In genomic region chr7:49029282-49030012, GRCm38 (mm10) we compare ENCODE assay signal across 18 mouse cellular contexts.
A peak's percentile ranks its signal among the peaks of the same experiment; 100 is the strongest.
DNase-seq lines count a peak whose midpoint lies in the region; ATAC-seq lines count a peak whose summit lies in the region.
"Had no signal": no experiment of that assay in that cellular context is flagged by ENCODE, and none has a peak within 500 bp of the region (broad histone marks: within the 10 kb centered on the region; RNA-seq: fewer than 3 reads in every experiment).

No protein-coding gene starts in this region.

- H3K9ac ChIP-seq in kidney, embryonic 16.5 days (replicated peaks; ENCODE audit: low read length) = no peak overlapping the region
- no peak overlapping the region for H3K9ac ChIP-seq in hindbrain, embryonic 14.5 days
- no peak overlapping the region for H3K9ac ChIP-seq in neural tube, embryonic 14.5 days (replicated peaks; ENCODE audit: low read depth, low read length)
- H3K9ac ChIP-seq: embryonic facial prominence, embryonic 15.5 days; heart, embryonic 15.5 days; limb, embryonic 13.5 days; stomach, embryonic 15.5 days had no signal

- no peaks in the 10 kb centered on the region for H3K4me1 ChIP-seq in kidney, embryonic 16.5 days (ENCODE audit: insufficient read depth, low read length)
- H3K4me1 ChIP-seq in hindbrain, embryonic 14.5 days (replicated peaks; ENCODE audit: control insufficient read depth, insufficient read depth, low read length) = peaks cover 15% of the 10 kb centered on the region; the same call in 1 of the 2 replicates
- no peaks in the 10 kb centered on the region; the same call in 1 of the 2 replicates for H3K4me1 ChIP-seq in neural tube, embryonic 14.5 days (ENCODE audit: control insufficient read depth, insufficient read depth, low read length)
- H3K4me1 ChIP-seq: embryonic facial prominence, embryonic 15.5 days; stomach, embryonic 15.5 days had no signal

- no peaks in the 10 kb centered on the region for H3K27me3 ChIP-seq in kidney, embryonic 16.5 days (ENCODE audit: insufficient read depth, low read length)
- H3K27me3 ChIP-seq in hindbrain, embryonic 14.5 days (ENCODE audit: control insufficient read depth, insufficient read depth, low read length) = no peaks in the 10 kb centered on the region
- no peaks in the 10 kb centered on the region for H3K27me3 ChIP-seq in neural tube, embryonic 14.5 days (ENCODE audit: control insufficient read depth, insufficient read depth, low read length)
- H3K27me3 ChIP-seq: embryonic facial prominence, embryonic 15.5 days; heart, embryonic 15.5 days; limb, embryonic 13.5 days; stomach, embryonic 15.5 days had no signal

- H3K27ac ChIP-seq in kidney, embryonic 16.5 days (ENCODE audit: low read length) = no peak overlapping the region
- no peak overlapping the region for H3K27ac ChIP-seq in hindbrain, embryonic 14.5 days
- no peak overlapping the region for H3K27ac ChIP-seq in neural tube, embryonic 14.5 days (ENCODE audit: low read depth, low read length)
- H3K27ac ChIP-seq: embryonic facial prominence, embryonic 15.5 days; heart, embryonic 15.5 days; limb, embryonic 13.5 days; stomach, embryonic 15.5 days had no signal

- no peaks in the 10 kb centered on the region for H3K36me3 ChIP-seq in kidney, embryonic 16.5 days (ENCODE audit: insufficient read depth, low read length)
- H3K36me3 ChIP-seq in hindbrain, embryonic 14.5 days (replicated peaks; ENCODE audit: control insufficient read depth, insufficient read depth) = no peaks in the 10 kb centered on the region
- H3K36me3 ChIP-seq in neural tube, embryonic 14.5 days (ENCODE audit: control insufficient read depth, insufficient read depth, low read length) = no peaks in the 10 kb centered on the region
- H3K36me3 ChIP-seq: embryonic facial prominence, embryonic 15.5 days; heart, embryonic 15.5 days; limb, embryonic 13.5 days; stomach, embryonic 15.5 days had no signal

- peak; percentile 51; the same call in 1 of the 2 replicates for ATAC-seq in kidney, embryonic 16.5 days (ENCODE audit: low FRiP score, low TSS enrichment)
- ATAC-seq in hindbrain, embryonic 14.5 days (ENCODE audit: low FRiP score) = peak; percentile 64; the same call in 1 of the 2 replicates
- ATAC-seq in neural tube, embryonic 14.5 days (ENCODE audit: low read depth) = peak; percentile 65; the same call in 1 of the 2 replicates
- no peak for ATAC-seq in megakaryocyte progenitor cell, adult 5-6 weeks (replicated peaks; ENCODE audit: poor library complexity)
- ATAC-seq in granulocyte monocyte progenitor cell, adult 5-6 weeks (replicated peaks; ENCODE audit: poor library complexity, severe bottlenecking) = no peak
- ATAC-seq: forebrain, embryonic 16.5 days; intestine, embryonic 16.5 days had no signal

- 44% methylated on average over 10 of the region's 10 CpGs for WGBS in kidney, embryonic 16.5 days
- 42% methylated on average over 10 of the region's 10 CpGs for WGBS in hindbrain, embryonic 14.5 days
- WGBS in neural tube, embryonic 14.5 days = 47% methylated on average over 10 of the region's 10 CpGs

- no peak overlapping the region for H3K4me2 ChIP-seq in kidney, embryonic 16.5 days (replicated peaks; ENCODE audit: low read depth, low read length)
- H3K4me2 ChIP-seq in hindbrain, embryonic 14.5 days (replicated peaks) = no peak overlapping the region
- no peak overlapping the region for H3K4me2 ChIP-seq in neural tube, embryonic 14.5 days (ENCODE audit: low read depth, low read length)
- H3K4me2 ChIP-seq: embryonic facial prominence, embryonic 15.5 days; heart, embryonic 15.5 days; limb, embryonic 13.5 days; stomach, embryonic 15.5 days had no signal

- no peaks in the 10 kb centered on the region for H3K9me3 ChIP-seq in kidney, embryonic 16.5 days (ENCODE audit: low read length)
- no peaks in the 10 kb centered on the region for H3K9me3 ChIP-seq in hindbrain, embryonic 14.5 days (ENCODE audit: control insufficient read depth, low read length)
- H3K9me3 ChIP-seq in neural tube, embryonic 14.5 days (ENCODE audit: control insufficient read depth, low read length) = no peaks in the 10 kb centered on the region
- H3K9me3 ChIP-seq: embryonic facial prominence, embryonic 15.5 days; heart, embryonic 15.5 days; limb, embryonic 13.5 days; stomach, embryonic 15.5 days had no signal

- no peak overlapping the region for H3K4me3 ChIP-seq in kidney, embryonic 16.5 days (ENCODE audit: low read length)
- H3K4me3 ChIP-seq in hindbrain, embryonic 14.5 days (replicated peaks; ENCODE audit: low read length) = no peak overlapping the region
- no peak overlapping the region for H3K4me3 ChIP-seq in neural tube, embryonic 14.5 days (ENCODE audit: low read depth, low read length)
- H3K4me3 ChIP-seq: embryonic facial prominence, embryonic 15.5 days; heart, embryonic 15.5 days; limb, embryonic 13.5 days; stomach, embryonic 15.5 days had no signal

- DNase-seq in embryo, embryonic 10 days (ENCODE audit: low spot score) = peak; percentile 10
- DNase-seq in embryo, embryonic 9.5 days (ENCODE audit: extremely low spot score) = no peak
- no peak for DNase-seq in kidney, postnatal 36 days
- DNase-seq in hindbrain, embryonic 14.5 days (ENCODE audit: low spot score) = no peak
- DNase-seq: adrenal gland, adult 2 months; gastrocnemius, postnatal 36 days; kidney, postnatal 25 days; thymus, postnatal 25 days had no signal

Comparison
In these comparisons a context has a peak if more than half of its experiments do, and no peak if none do; other contexts are left out.
1. ATAC-seq: peak in kidney, embryonic 16.5 days (single experiment), hindbrain, embryonic 14.5 days (single experiment) and neural tube, embryonic 14.5 days (single experiment); none in megakaryocyte progenitor cell, adult 5-6 weeks (single experiment) and granulocyte monocyte progenitor cell, adult 5-6 weeks (single experiment).